Mouse (Mus musculus) embryonic fibroblast, embryonic 13.5 days (primary cell): ENCODE measurements around the gene Tspan13. TPM values are rescaled to one million over a fixed set of nuclear protein-coding genes. Genes with fewer than 3 reads are reported as not detected.
A peak's percentile ranks its signal among the peaks of the same experiment; 100 is the strongest.

Experiments used
- H3K27ac ChIP-seq: 2 replicates; pipeline ENCODE4 v1.5.1; 2012; ENCODE audit warnings: low read length, control low read depth, inconsistent platforms; ENCODE audit not compliant: insufficient read depth
- H3K4me1 ChIP-seq: 2 replicates; pipeline ENCODE4 v1.6.1; 2011; ENCODE audit warnings: low read length; ENCODE audit not compliant: control insufficient read depth, insufficient read depth
- H3K4me3 ChIP-seq: 2 replicates; pipeline ENCODE4 v1.5.1; 2011; ENCODE audit warnings: mild to moderate bottlenecking, control low read depth, low read length; ENCODE audit not compliant: insufficient read depth
- CTCF ChIP-seq: IDR thresholded peaks from 2 replicates; pipeline ENCODE4 v1.5.1; 2011; ENCODE audit warnings: mild to moderate bottlenecking, control low read depth, low read length, moderate library complexity, borderline replicate concordance; ENCODE audit not compliant: insufficient read depth
- POLR2A ChIP-seq: IDR thresholded peaks from 2 replicates; pipeline ENCODE4 v1.6.1; 2011; ENCODE audit warnings: low read depth, mild to moderate bottlenecking, control low read depth, low read length, moderate library complexity
- polyA plus RNA-seq: library from polyadenylated mRNA; stranded (reverse); fragments of >200 nt; gene quantifications from 2 replicates; pipeline ENCODE4 v1.2.4, GENCODE M21; 2011; ENCODE audit warnings: low read depth; ENCODE audit not compliant: missing spikeins, insufficient read length

Tspan13 gene
- 3.2 and 5.6 TPM in 2 replicates for polyA plus RNA-seq

- TF ChIP-seq CTCF: no peak
- no peak for TF ChIP-seq POLR2A
- Histone ChIP-seq H3K4me1 (peaks cover 5% of the 10 kb centered on the region; the same call in 1 of the 2 replicates), H3K4me3 (peak within 1 kb of the TSS; percentile 64), H3K27ac (no peak within 1 kb of the TSS)
These were observed at the start of gene Tspan13 for GRCm38 (mm10) chr12:36042348-36042778. Gene Tspan13, minus strand, starts transcription at chr12:36042500.

- no peak overlapping the region for H3K4me3 ChIP-seq
- no peaks in the 10 kb centered on the region; the same call in 1 of the 2 replicates for H3K4me1 ChIP-seq
- TF ChIP-seq POLR2A (no peak), CTCF (no peak)
- no peak overlapping the region for H3K27ac ChIP-seq
These were observed 49.7 kb upstream of the Tspan13 start for GRCm38 (mm10) chr12:36091964-36092363.

GRCm38 (mm10) chr12:36089221-36089620 is 46.9 kb upstream of the Tspan13 start:
- Histone ChIP-seq H3K27ac (no peak overlapping the region), H3K4me3 (no peak overlapping the region), H3K4me1 (no peaks in the 10 kb centered on the region; the same call in 1 of the 2 replicates)
- TF ChIP-seq POLR2A: no peak
- TF ChIP-seq CTCF: no peak

GRCm38 (mm10) chr12:36088804-36089203 is 46.5 kb upstream of the Tspan13 start:
- H3K27ac ChIP-seq: no peak overlapping the region
- no peak overlapping the region for H3K4me3 ChIP-seq
- no peaks in the 10 kb centered on the region; the same call in 1 of the 2 replicates for H3K4me1 ChIP-seq
- TF ChIP-seq POLR2A: no peak
- TF ChIP-seq CTCF: no peak

GRCm38 (mm10) chr12:36085380-36085779 is 43.1 kb upstream of the Tspan13 start:
- Histone ChIP-seq H3K4me3 (no peak overlapping the region), H3K27ac (no peak overlapping the region), H3K4me1 (no peaks in the 10 kb centered on the region)
- TF ChIP-seq CTCF: no peak
- TF ChIP-seq POLR2A: no peak

GRCm38 (mm10) chr12:36078101-36078899 is 36.0 kb upstream of the Tspan13 start:
- TF ChIP-seq POLR2A (no peak), CTCF (no peak)
- H3K4me3 ChIP-seq: no peak overlapping the region
- H3K4me1 ChIP-seq: no peaks in the 10 kb centered on the region

GRCm38 (mm10) chr12:36072860-36073259 is 30.6 kb upstream of the Tspan13 start:
- Histone ChIP-seq H3K27ac (no peak overlapping the region), H3K4me1 (no peaks in the 10 kb centered on the region), H3K4me3 (no peak overlapping the region)
- TF ChIP-seq CTCF (no peak), POLR2A (no peak)

More at GRCm38 (mm10) chr12:36078101-36078899, 36.0 kb upstream of the Tspan13 start:
- no peak overlapping the region for H3K27ac ChIP-seq

GRCm38 (mm10) chr12:36070231-36070630 is 27.9 kb upstream of the Tspan13 start:
- H3K4me1 ChIP-seq: no peaks in the 10 kb centered on the region
- H3K4me3 ChIP-seq: no peak overlapping the region
- no peak overlapping the region for H3K27ac ChIP-seq
- TF ChIP-seq POLR2A (no peak), CTCF (no peak)

GRCm38 (mm10) chr12:36067538-36067937 is 25.2 kb upstream of the Tspan13 start:
- Histone ChIP-seq H3K4me1 (no peaks in the 10 kb centered on the region), H3K4me3 (no peak overlapping the region), H3K27ac (no peak overlapping the region)
- TF ChIP-seq POLR2A (no peak), CTCF (no peak)

- H3K27ac ChIP-seq: no peak overlapping the region
- TF ChIP-seq POLR2A: no peak
- no peak for TF ChIP-seq CTCF
- H3K4me1 ChIP-seq: no peaks in the 10 kb centered on the region
These were observed 23.6 kb upstream of the Tspan13 start for GRCm38 (mm10) chr12:36065911-36066310.

More at GRCm38 (mm10) chr12:36065911-36066310, 23.6 kb upstream of the Tspan13 start:
- no peak overlapping the region for H3K4me3 ChIP-seq
